Mouse (Mus musculus): Measurements from ENCODE around the gene Tvp23b.

DNA sequence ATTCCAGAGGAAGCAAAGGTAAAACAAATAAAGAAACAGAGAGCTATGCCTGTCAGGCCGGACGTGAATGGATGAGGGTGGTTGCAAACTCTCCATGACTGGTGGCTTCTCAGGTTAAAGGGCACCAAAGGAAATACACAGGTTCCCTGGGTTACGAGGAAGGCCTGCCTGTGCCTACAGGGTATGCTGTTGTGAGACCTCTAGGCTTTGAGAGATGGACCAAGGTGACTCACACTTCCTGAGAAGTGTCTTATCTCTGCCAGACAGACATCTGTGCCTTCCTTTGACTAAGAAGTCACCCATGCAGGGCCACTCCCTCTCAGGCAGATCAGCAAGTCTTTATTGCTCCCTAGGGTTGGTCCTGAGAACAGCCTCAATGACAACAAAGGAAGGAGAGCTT, 50.5 kb downstream of the Tvp23b start:
- TF ChIP-seq CTCF (IDR thresholded peaks at IDR 0.05; ENCODE audit: borderline replicate concordance, insufficient read depth, low read depth, low read length) (no peak), POLR2A (IDR thresholded peaks at IDR 0.05; ENCODE audit: borderline replicate concordance, insufficient read depth, low read length) (no peak)
